Mouse (Mus musculus) macrophage (primary cell): ENCODE measurements around the gene Mark1. TPM values are rescaled to one million over a fixed set of nuclear protein-coding genes. Genes with fewer than 3 reads are reported as not detected.

Experiments
- H3K27ac ChIP-seq: fragments of 350-480 bp; formaldehyde crosslinking; 2 replicates; pipeline ENCODE4 v1.9.0; 2021
- H3K36me3 ChIP-seq: fragments of 350-480 bp; formaldehyde crosslinking; 2 replicates; pipeline ENCODE4 v1.9.0; 2021; ENCODE audit errors: inconsistent target
- H3K4me3 ChIP-seq: fragments of 350-480 bp; formaldehyde crosslinking; 2 replicates; pipeline ENCODE4 v1.9.0; 2021; ENCODE audit errors: inconsistent target
- H3K79me2 ChIP-seq: fragments of 350-480 bp; formaldehyde crosslinking; 2 replicates; pipeline ENCODE4 v1.9.0; 2021; ENCODE audit errors: inconsistent target
- WGBS: methylation state at CpG from one replicate; pipeline ENCODE4 v1.1.7; 2026; ENCODE audit warnings: inconsistent platforms; ENCODE audit not compliant: missing documents; 5-methylcytosine and 5-hydroxymethylcytosine counted together
- polyA plus RNA-seq: library from polyadenylated mRNA; stranded (reverse); fragments of 250-400 nt; gene quantifications from 3 replicates; pipeline ENCODE4 v1.2.4, GENCODE M21; 2018; ENCODE audit warnings: inconsistent platforms

The Mark1 gene
- polyA plus RNA-seq, 1 experiment from 2014 or later, result not detected

- no peak overlapping the region for H3K27ac ChIP-seq
- no peaks in the 10 kb centered on the region for H3K79me2 ChIP-seq
- no peaks in the 10 kb centered on the region for H3K36me3 ChIP-seq
- 98% methylated on average over 6 of the region's 6 CpGs for WGBS
- no peak overlapping the region for H3K4me3 ChIP-seq
Measured at GRCm38 (mm10) chr1:184862636-184863035, 136.7 kb downstream of the Mark1 start.

DNA sequence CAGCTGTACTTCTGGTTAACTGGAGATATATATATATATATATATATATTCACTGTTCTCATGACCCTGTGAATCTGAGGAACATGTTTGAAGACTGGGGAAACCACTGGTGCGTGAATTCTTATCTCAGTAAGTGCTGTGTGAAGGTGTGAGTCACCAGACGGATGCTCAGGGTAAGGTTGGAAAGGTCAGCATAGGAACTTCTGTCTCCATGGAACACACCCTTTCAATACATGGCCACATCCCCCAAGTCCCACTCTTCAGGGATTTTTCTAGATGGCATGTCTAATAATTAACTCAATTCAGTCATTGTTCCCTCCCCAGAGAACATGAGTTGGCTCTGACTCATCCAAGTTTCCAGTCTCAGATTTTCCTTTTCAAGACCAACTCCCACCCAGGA is 137.8 kb downstream of the Mark1 start:
- H3K4me3 ChIP-seq, result no peak overlapping the region
- no peaks in the 10 kb centered on the region for H3K79me2 ChIP-seq
- WGBS, result 88% methylated on average over 2 of the region's 2 CpGs
- H3K36me3 ChIP-seq, result no peaks in the 10 kb centered on the region
- H3K27ac ChIP-seq, result no peak overlapping the region

GRCm38 (mm10) chr1:184860276-184860675 is 139.1 kb downstream of the Mark1 start:
- no peak overlapping the region for H3K4me3 ChIP-seq
- no peaks in the 10 kb centered on the region for H3K36me3 ChIP-seq
- no peak overlapping the region for H3K27ac ChIP-seq
- 81% methylated on average over 3 of the region's 3 CpGs for WGBS
- no peaks in the 10 kb centered on the region for H3K79me2 ChIP-seq

DNA sequence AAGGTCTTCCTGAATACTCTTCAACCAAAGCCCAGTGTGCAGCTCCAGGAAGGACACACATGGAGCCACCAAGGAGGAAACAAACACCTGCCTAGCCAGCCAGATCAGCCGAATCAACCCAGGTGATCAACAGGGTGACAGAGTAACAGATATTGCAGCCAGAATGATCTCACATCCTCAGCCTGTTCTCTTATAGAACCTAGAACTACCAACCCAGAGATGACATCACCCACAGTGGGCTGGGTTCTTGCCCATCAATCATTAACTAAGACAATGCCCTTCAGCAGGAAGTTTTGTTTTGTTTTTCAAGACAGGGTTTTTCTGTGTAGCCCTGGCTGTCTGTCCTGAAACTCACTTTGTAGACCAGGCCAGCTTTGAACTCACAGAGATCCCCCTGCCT is 141.1 kb downstream of the Mark1 start:
- H3K4me3 ChIP-seq, result no peak overlapping the region
- H3K79me2 ChIP-seq, result no peaks in the 10 kb centered on the region
- H3K36me3 ChIP-seq, result no peaks in the 10 kb centered on the region
- no peak overlapping the region for H3K27ac ChIP-seq
- WGBS, result 92% methylated on average over 1 of the region's 1 CpGs

GRCm38 (mm10) chr1:184857216-184857615 is 142.2 kb downstream of the Mark1 start:
- Histone ChIP-seq H3K79me2 (no peaks in the 10 kb centered on the region), H3K36me3 (no peaks in the 10 kb centered on the region), H3K27ac (no peak overlapping the region), H3K4me3 (no peak overlapping the region)
- 85% methylated on average over 9 of the region's 9 CpGs for WGBS

- no peak overlapping the region for H3K27ac ChIP-seq
- no peaks in the 10 kb centered on the region for H3K79me2 ChIP-seq
- H3K4me3 ChIP-seq, result no peak overlapping the region
- WGBS, result 31% methylated on average over 3 of the region's 3 CpGs
- H3K36me3 ChIP-seq, result no peaks in the 10 kb centered on the region
Measured at GRCm38 (mm10) chr1:184853922-184854321, 145.4 kb downstream of the Mark1 start.

DNA sequence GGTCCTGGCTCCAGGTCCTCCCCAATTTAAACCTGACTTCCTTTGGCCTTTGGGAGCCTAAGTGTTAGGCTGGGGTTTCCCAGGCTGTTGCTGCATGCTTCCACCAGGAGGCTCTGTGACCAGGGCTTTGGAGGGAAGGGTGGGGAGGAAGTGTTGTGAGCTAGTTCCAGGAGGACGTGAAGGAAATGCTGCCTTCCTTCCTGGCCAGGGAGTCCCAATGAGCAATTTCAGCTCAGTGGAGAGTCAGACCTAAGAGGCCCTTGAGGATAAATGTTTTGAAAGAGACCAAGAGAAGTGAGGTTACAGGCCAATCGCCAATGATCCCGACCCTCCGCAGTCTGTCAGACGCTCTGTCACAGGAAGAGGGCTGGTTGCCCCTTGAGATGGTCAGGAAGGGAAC is 146.0 kb downstream of the Mark1 start:
- Histone ChIP-seq H3K36me3 (no peaks in the 10 kb centered on the region), H3K79me2 (no peaks in the 10 kb centered on the region), H3K27ac (no peak overlapping the region), H3K4me3 (no peak overlapping the region)
- WGBS, result 15% methylated on average over 5 of the region's 5 CpGs

DNA sequence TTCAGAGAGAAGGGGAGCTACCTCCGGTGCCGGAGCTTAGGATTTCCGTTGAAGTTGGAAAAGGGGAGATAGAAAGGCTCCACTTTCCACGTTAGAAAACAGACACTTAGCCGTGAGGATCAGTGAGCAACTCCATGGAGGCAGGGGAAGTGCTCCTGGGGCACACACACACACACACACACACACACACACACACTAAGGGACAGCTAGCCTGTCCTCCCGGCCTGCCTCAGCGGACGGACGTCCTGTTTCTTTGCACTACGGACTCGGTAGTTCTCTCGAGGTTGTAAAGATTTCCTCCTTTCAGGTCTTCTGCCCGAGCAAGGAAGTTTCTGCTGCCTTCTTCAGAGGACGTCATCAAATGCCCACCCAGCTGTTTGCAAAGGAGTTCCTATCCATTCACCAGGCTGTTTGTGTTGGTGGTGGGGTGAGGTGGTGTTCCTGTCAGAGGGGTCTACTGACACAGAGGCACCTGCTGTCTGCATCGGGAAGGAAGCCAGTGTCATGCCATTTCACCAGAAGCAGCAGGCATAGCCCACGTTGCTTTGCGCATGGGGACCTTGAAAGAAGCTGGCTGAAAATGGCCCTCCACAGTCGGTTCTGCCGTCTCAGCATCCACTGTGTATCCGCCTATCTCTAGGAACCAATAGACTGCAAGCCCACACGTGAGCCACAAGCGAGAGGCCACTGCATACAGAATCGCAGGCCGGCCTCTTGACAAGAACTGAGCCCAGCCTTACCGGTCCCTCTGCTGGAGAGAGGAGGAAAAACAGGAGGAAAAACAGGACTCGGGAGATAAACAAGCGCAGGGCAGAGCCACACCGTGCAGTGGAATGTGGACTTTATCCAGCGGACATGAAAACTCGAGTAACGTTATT is 147.4 kb downstream of the Mark1 start:
- no peaks in the 10 kb centered on the region for H3K79me2 ChIP-seq
- H3K27ac ChIP-seq, result peak overlapping the region; percentile 40

DNA sequence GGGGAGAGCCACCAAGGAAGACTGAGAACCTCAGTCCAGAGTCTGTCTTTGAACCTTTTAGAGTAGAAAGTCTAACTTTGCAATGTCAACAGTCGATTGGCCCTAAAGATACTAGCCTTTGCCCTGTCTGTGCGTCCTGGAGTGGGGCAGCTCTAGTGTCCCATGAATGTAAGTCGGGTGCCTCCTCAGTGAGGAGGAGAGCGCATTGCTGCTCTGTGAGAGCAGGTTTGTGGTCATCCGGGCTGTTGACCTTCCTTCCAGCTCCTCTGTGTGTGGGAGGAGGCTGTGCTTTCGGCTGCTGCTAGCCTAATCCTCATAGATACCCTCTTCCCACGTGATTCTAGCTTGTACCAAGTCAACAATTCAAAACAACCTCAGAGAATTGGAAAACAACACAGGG is 148.2 kb downstream of the Mark1 start:
- WGBS, result 90% methylated on average over 7 of the region's 7 CpGs
- Histone ChIP-seq H3K27ac (no peak overlapping the region), H3K79me2 (no peaks in the 10 kb centered on the region), H3K4me3 (no peak overlapping the region), H3K36me3 (no peaks in the 10 kb centered on the region)

More for the DNA sequence above, 147.4 kb downstream of the Mark1 start:
- Histone ChIP-seq H3K36me3 (no peaks in the 10 kb centered on the region), H3K4me3 (no peak overlapping the region)
- WGBS, result 14% methylated on average over 29 of the region's 31 CpGs

GRCm38 (mm10) chr1:184846973-184847372 is 152.4 kb downstream of the Mark1 start:
- no peak overlapping the region for H3K27ac ChIP-seq
- H3K36me3 ChIP-seq, result no peaks in the 10 kb centered on the region
- WGBS, result 79% methylated on average over 3 of the region's 3 CpGs
- H3K4me3 ChIP-seq, result no peak overlapping the region
- H3K79me2 ChIP-seq, result peaks cover 33% of the 10 kb centered on the region

Other genes starting within 250 kb of the Mark1 start
- gene Marc1, start 188.3 kb downstream of the Mark1 start, polyA plus RNA-seq, result not detected in 3 replicates
- 58.4 to 63.8 TPM (median 62.6 TPM) in 3 replicates for gene Marc2, start 153.1 kb downstream of the Mark1 start, polyA plus RNA-seq
- not detected in 3 replicates for gene C130074G19Rik, start 116.4 kb downstream of the Mark1 start, polyA plus RNA-seq
- gene Rab3gap2, start 204.5 kb upstream of the Mark1 start, polyA plus RNA-seq, result 38.2 to 47.1 TPM (median 46.8 TPM) in 3 replicates